Mouse (Mus musculus) bone marrow, adult 2 months (tissue): Measurements from ENCODE around the gene Arf5.

ENCODE experiments used
- CTCF ChIP-seq: fragments of 200-500 bp; IDR thresholded peaks from 2 replicates; pipeline ENCODE4 v1.5.1; 2011; ENCODE audit warnings: low read length, control low read depth; ENCODE audit not compliant: control insufficient read depth, insufficient read depth
- POLR2A ChIP-seq: fragments of 200-500 bp; IDR thresholded peaks from 2 replicates; pipeline ENCODE4 v1.6.1; 2011; ENCODE audit warnings: low read depth, mild to moderate bottlenecking, control low read depth, low read length, borderline replicate concordance; ENCODE audit not compliant: control insufficient read depth

DNA sequence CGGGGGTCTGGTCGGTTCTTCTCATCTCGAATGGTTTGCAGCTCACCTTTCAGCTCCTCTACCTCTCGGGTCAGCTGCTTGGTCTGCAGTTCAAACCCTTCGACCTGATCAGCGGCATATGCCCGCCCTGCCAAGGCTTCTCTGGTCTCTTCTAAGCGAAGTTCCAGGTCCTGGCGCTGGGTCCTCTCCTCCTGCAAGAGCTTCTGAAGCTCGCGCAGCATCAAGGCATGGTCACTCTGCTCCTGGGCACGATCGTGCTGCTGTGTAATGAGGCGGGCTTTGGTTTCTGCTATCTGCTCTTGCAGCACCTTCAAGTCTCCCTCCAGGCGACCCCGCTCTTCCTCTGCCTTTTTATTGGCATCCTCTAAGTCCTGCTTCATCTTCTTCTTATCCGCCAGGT, 3.0 kb upstream of the Arf5 start:
- no peak for TF ChIP-seq POLR2A
- TF ChIP-seq CTCF, result no peak
